Mouse (Mus musculus): Measurements from ENCODE around the gene Cd7. TPM values are rescaled to one million over a fixed set of nuclear protein-coding genes. Genes with fewer than 3 reads are reported as not detected.

Cd7 gene
- total and polyA plus RNA-seq, 2 experiments from 2014 or later, result not detected

- Histone ChIP-seq H3K9ac (no peak overlapping the region), H3K4me3 (ENCODE audit: low read depth, low read length) (no peak overlapping the region), H3K27ac (ENCODE audit: low read depth, low read length) (no peak overlapping the region), H3K9me3 (ENCODE audit: low read length) (no peaks in the 10 kb centered on the region), H3K4me2 (ENCODE audit: low read depth) (no peak overlapping the region), H3K27me3 (ENCODE audit: insufficient read depth, low read length) (no peaks in the 10 kb centered on the region), H3K4me1 (ENCODE audit: insufficient read depth) (peaks cover 19% of the 10 kb centered on the region), H3K36me3 (ENCODE audit: insufficient read depth) (no peaks in the 10 kb centered on the region)
- no peak for TF ChIP-seq CTCF (IDR thresholded peaks at IDR 0.05; ENCODE audit: low read depth)
- 55% methylated on average over 5 of the region's 5 CpGs for WGBS
- ATAC-seq, result no peak
- no peak for DNase-seq
Measured at GRCm38 (mm10) chr11:120993586-120993985, 45.6 kb downstream of the Cd7 start.

DNA sequence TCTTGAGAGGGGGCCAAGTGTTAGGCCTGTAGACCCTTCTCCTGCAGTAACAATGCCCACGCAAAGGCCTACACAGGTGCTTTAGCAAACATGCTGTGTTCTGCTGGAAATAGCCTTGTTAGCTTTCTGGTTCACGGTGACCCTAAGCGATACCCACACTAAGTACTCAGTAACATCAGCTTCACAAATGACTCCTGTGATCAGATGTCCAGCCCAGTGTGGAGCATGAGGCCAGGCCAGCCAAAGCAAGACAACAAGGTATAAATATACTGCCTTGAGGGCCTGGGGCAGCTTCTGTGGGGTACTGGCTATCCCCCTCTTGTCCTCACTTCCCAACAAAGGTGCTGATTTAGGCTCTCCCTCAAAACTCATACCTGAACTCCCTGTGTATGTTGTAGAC lies 46.1 kb downstream of the Cd7 start:
- H3K9me3 ChIP-seq (ENCODE audit: low read length), result no peaks in the 10 kb centered on the region
- DNase-seq (no peak), ATAC-seq (no peak)
- no peak for TF ChIP-seq CTCF (IDR thresholded peaks at IDR 0.05; ENCODE audit: low read depth)
- H3K4me3 ChIP-seq (ENCODE audit: low read depth, low read length), result no peak overlapping the region
- no peak overlapping the region for H3K27ac ChIP-seq (ENCODE audit: low read depth, low read length)
- no peak overlapping the region for H3K4me2 ChIP-seq (ENCODE audit: low read depth)
- H3K27me3 ChIP-seq (ENCODE audit: insufficient read depth, low read length), result no peaks in the 10 kb centered on the region
- no peaks in the 10 kb centered on the region for H3K36me3 ChIP-seq (ENCODE audit: insufficient read depth)
- WGBS, result 96% methylated on average over 3 of the region's 3 CpGs
- H3K4me1 ChIP-seq (ENCODE audit: insufficient read depth), result peaks cover 24% of the 10 kb centered on the region
- no peak overlapping the region for H3K9ac ChIP-seq

DNA sequence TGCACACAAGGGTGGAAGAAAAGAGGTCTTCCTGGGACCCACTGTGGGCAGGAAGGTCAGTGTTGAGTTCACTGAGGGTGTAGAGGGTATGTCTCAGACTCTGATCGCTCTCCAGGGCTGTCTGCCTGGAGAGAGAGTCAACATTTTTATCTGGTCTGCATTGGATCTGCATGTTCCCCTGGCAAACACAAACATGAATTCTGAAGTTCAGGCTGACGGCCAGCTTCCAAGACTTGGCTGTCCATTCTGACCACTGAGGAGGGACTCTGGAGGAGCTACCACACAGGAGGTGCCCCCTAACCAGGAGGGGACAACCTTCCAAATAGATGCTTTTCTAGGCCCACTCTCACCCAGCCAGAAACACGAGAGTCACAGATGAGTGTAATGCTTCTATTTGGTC lies 47.4 kb downstream of the Cd7 start:
- peak; percentile 6; the same call in 1 of the 2 replicates for ATAC-seq
- no peak for DNase-seq
- Histone ChIP-seq H3K36me3 (ENCODE audit: insufficient read depth) (no peaks in the 10 kb centered on the region), H3K27ac (ENCODE audit: low read depth, low read length) (peak overlapping the region; percentile 96), H3K9me3 (ENCODE audit: low read length) (no peaks in the 10 kb centered on the region), H3K4me2 (ENCODE audit: low read depth) (peak overlapping the region; percentile 71), H3K9ac (peak overlapping the region; percentile 99), H3K27me3 (ENCODE audit: insufficient read depth, low read length) (no peaks in the 10 kb centered on the region), H3K4me3 (ENCODE audit: low read depth, low read length) (peak overlapping the region; percentile 96), H3K4me1 (ENCODE audit: insufficient read depth) (peaks cover 25% of the 10 kb centered on the region)
- 56% methylated on average over 3 of the region's 3 CpGs for WGBS
- TF ChIP-seq CTCF (IDR thresholded peaks at IDR 0.05; ENCODE audit: low read depth), result no peak

DNA sequence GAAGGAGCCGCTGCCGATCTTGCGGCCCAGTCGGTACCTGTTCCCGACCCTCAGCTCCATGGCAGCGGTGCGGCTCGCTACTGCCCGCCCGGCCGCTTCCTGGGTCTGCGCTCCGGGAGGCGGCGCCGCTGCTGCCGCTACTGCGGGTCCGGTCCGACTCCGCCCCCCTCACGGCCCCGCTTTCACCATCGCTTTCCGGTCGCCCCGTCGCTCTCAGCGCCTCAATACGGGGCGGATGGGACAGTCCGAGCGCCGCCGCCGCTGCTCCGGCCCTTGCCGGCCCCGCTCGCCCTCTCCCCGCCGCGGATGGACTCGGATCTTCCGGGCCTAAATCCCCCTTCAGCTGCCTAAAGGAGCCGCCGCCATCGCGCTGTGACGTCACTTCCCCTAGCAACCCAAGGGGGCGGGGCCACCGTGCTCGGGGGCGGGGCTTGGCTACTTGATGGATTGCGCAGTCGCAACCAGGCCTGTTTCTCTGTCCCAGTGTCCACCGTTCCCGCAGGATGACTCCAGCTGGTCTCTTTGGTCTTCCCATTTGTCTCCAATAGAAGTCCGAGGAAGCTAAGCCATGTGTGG lies 48.2 kb downstream of the Cd7 start, which contains the start of gene Csnk1d:
TSS of gene Csnk1d (minus strand) at position 380 of the 576 bp plus-strand sequence.
- peak; percentile 33; the same call in 1 of the 2 replicates for TF ChIP-seq CTCF (IDR thresholded peaks at IDR 0.05; ENCODE audit: low read depth)
- H3K4me1 ChIP-seq (ENCODE audit: insufficient read depth), result peaks cover 25% of the 10 kb centered on the region
- H3K36me3 ChIP-seq (ENCODE audit: insufficient read depth), result 0 out of 2 replicates have a peak, but pooled peaks cover under 1% of the 10 kb centered on the region
- no peaks in the 10 kb centered on the region for H3K9me3 ChIP-seq (ENCODE audit: low read length)
- DNase-seq (peak; percentile 98), ATAC-seq (peak; percentile 94)
- H3K9ac ChIP-seq, result peak within 1 kb of the TSS; percentile 99
- H3K4me3 ChIP-seq (ENCODE audit: low read depth, low read length), result peak within 1 kb of the TSS; percentile 96
- H3K27ac ChIP-seq (ENCODE audit: low read depth, low read length), result peak within 1 kb of the TSS; percentile 96
- WGBS, result 2% methylated on average over 49 of the region's 59 CpGs
- peak within 1 kb of the TSS; percentile 71 for H3K4me2 ChIP-seq (ENCODE audit: low read depth)
- H3K27me3 ChIP-seq (ENCODE audit: insufficient read depth, low read length), result no peaks in the 10 kb centered on the region

GRCm38 (mm10) chr11:120990126-120990781 lies 49.0 kb downstream of the Cd7 start:
- H3K9me3 ChIP-seq (ENCODE audit: low read length), result no peaks in the 10 kb centered on the region
- WGBS, result 2% methylated on average over 30 of the region's 35 CpGs
- H3K4me1 ChIP-seq (ENCODE audit: insufficient read depth), result peaks cover 25% of the 10 kb centered on the region
- H3K27me3 ChIP-seq (ENCODE audit: insufficient read depth, low read length), result no peaks in the 10 kb centered on the region
- TF ChIP-seq CTCF (IDR thresholded peaks at IDR 0.05; ENCODE audit: low read depth), result no peak
- peak overlapping the region; percentile 99 for H3K9ac ChIP-seq
- H3K36me3 ChIP-seq (ENCODE audit: insufficient read depth), result 0 out of 2 replicates have a peak, but pooled peaks cover 8% of the 10 kb centered on the region
- DNase-seq (peak; percentile 25), ATAC-seq (peak; percentile 25; the same call in 1 of the 2 replicates)
- H3K4me3 ChIP-seq (ENCODE audit: low read depth, low read length), result peak overlapping the region; percentile 96
- H3K4me2 ChIP-seq (ENCODE audit: low read depth), result peak overlapping the region; percentile 71
- peak overlapping the region; percentile 96 for H3K27ac ChIP-seq (ENCODE audit: low read depth, low read length)

GRCm38 (mm10) chr11:120989523-120989922 lies 49.7 kb downstream of the Cd7 start:
- H3K27me3 ChIP-seq (ENCODE audit: insufficient read depth, low read length), result no peaks in the 10 kb centered on the region
- DNase-seq (peak; percentile 8), ATAC-seq (no peak)
- H3K4me2 ChIP-seq (ENCODE audit: low read depth), result peak overlapping the region; percentile 71
- H3K4me1 ChIP-seq (ENCODE audit: insufficient read depth), result peaks cover 25% of the 10 kb centered on the region
- H3K36me3 ChIP-seq (ENCODE audit: insufficient read depth), result 0 out of 2 replicates have a peak, but pooled peaks cover 10% of the 10 kb centered on the region
- TF ChIP-seq CTCF (IDR thresholded peaks at IDR 0.05; ENCODE audit: low read depth), result no peak
- peak overlapping the region; percentile 96; the same call in 1 of the 2 replicates for H3K27ac ChIP-seq (ENCODE audit: low read depth, low read length)
- WGBS, result 33% methylated on average over 1 of the region's 1 CpGs
- H3K9me3 ChIP-seq (ENCODE audit: low read length), result no peaks in the 10 kb centered on the region
- H3K9ac ChIP-seq, result peak overlapping the region; percentile 99
- H3K4me3 ChIP-seq (ENCODE audit: low read depth, low read length), result peak overlapping the region; percentile 96

DNA sequence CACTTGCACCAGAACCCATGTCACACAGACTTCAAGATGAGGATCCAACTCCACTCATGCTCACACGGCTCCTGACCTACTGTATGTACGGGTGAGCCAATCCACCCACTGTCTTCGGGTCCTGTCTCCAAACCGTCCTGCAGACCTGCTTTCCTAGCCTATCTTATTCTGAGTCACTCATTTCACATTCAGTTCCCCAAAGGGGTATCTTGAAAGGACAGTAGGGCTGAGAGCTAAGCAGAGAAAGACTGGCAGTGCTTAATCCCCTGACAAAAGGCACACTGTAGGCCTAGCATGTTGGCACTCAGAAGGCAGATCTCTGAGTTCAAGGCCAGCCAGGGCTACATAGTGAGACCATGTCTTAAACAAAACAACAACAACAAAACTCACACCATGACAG lies 50.8 kb downstream of the Cd7 start:
- DNase-seq, result no peak
- Histone ChIP-seq H3K27me3 (ENCODE audit: insufficient read depth, low read length) (no peaks in the 10 kb centered on the region), H3K4me2 (ENCODE audit: low read depth) (peak overlapping the region; percentile 71; the same call in 1 of the 2 replicates), H3K4me3 (ENCODE audit: low read depth, low read length) (no peak overlapping the region), H3K9ac (no peak overlapping the region), H3K4me1 (ENCODE audit: insufficient read depth) (peaks cover 25% of the 10 kb centered on the region), H3K27ac (ENCODE audit: low read depth, low read length) (no peak overlapping the region), H3K9me3 (ENCODE audit: low read length) (no peaks in the 10 kb centered on the region), H3K36me3 (ENCODE audit: insufficient read depth) (0 out of 2 replicates have a peak, but pooled peaks cover 10% of the 10 kb centered on the region)
- 67% methylated on average over 4 of the region's 4 CpGs for WGBS
- no peak for TF ChIP-seq CTCF (IDR thresholded peaks at IDR 0.05; ENCODE audit: low read depth)
- no peak for ATAC-seq

All from forebrain, postnatal 0 days (tissue).